Mouse (Mus musculus) limb, embryonic 15.5 days (tissue): ENCODE measurements around the gene Rfx8. TPM values are rescaled to one million over a fixed set of nuclear protein-coding genes. Genes with fewer than 3 reads are reported as not detected.

Source experiments
- ATAC-seq: fragments of 200-750 bp; cut with Nextera tagmentation; 2 replicates; pipeline ENCODE4 v1.8.0; 2017; ENCODE audit warnings: low read depth, moderate TSS enrichment; ENCODE audit not compliant: insufficient number of reproducible peaks, low FRiP score, low TSS enrichment
- H3K27ac ChIP-seq: fragments of 300-500 bp; sonication (generic); 2 replicates; pipeline ENCODE4 v1.5.1; 2015; ENCODE audit warnings: moderate library complexity, mild to moderate bottlenecking, inconsistent platforms
- H3K27me3 ChIP-seq: fragments of 300-500 bp; sonication (generic); 2 replicates; pipeline ENCODE4 v1.6.1; 2015; ENCODE audit warnings: inconsistent platforms
- H3K36me3 ChIP-seq: fragments of 300-500 bp; sonication (generic); 2 replicates; pipeline ENCODE4 v1.6.1; 2015; ENCODE audit warnings: inconsistent platforms
- H3K4me1 ChIP-seq: fragments of 300-500 bp; sonication (generic); 2 replicates; pipeline ENCODE4 v1.6.1; 2015; ENCODE audit warnings: inconsistent platforms
- H3K4me2 ChIP-seq: fragments of 300-500 bp; sonication (generic); 2 replicates; pipeline ENCODE4 v1.6.1; 2015; ENCODE audit warnings: mild to moderate bottlenecking, inconsistent platforms
- H3K4me3 ChIP-seq: fragments of 300-500 bp; sonication (generic); 2 replicates; pipeline ENCODE4 v1.5.1; 2015; ENCODE audit warnings: mild to moderate bottlenecking, inconsistent platforms
- H3K9ac ChIP-seq: fragments of 300-500 bp; sonication (generic); 2 replicates; pipeline ENCODE4 v1.6.1; 2015; ENCODE audit warnings: inconsistent platforms
- H3K9me3 ChIP-seq: fragments of 300-500 bp; sonication (generic); 2 replicates; pipeline ENCODE4 v1.6.1; 2016; ENCODE audit warnings: inconsistent platforms
- WGBS: fragments of 180-500 bp; shearing (Covaris S2); methylation state at CpG from one replicate; pipeline ENCODE4 v1.1.7; 2015; 5-methylcytosine and 5-hydroxymethylcytosine counted together
- polyA plus RNA-seq: library from polyadenylated mRNA; unstranded; fragments of >200 nt; fragmentation: Nextera tagmentation; extraction: Ambion mirVana; gene quantifications from 2 replicates; pipeline ENCODE4 v1.2.1, GENCODE M21; 2015

Rfx8 gene
- polyA plus RNA-seq, 1 experiment from 2014 or later, result 0.73 TPM

DNA sequence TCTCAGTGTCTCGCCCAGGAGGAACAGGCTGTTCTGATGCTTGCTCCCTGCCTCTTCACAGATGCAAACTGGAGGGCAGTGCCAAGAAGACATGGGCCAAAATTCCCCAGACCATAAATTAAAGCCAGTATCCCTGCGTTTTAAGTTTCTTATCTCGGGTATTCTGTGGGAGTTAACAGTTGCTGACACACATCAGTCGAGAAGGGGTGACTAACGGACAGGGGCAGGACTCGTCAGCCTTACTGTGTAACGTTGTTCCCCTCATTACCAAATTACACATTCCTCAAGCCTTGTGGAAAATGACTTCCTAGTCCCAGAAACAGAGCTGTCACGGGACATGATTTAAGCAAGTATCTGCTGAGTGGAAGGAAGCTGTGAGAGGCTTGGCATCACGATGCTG is 33.5 kb downstream of the Rfx8 start:
- H3K4me3 ChIP-seq, result no peak overlapping the region
- WGBS, result 45% methylated on average over 9 of the region's 9 CpGs
- H3K9me3 ChIP-seq, result no peaks in the 10 kb centered on the region
- no peak for ATAC-seq
- H3K4me1 ChIP-seq, result peaks cover 7% of the 10 kb centered on the region; the same call in 1 of the 2 replicates
- no peak overlapping the region for H3K4me2 ChIP-seq
- no peak overlapping the region for H3K27ac ChIP-seq
- H3K36me3 ChIP-seq, result no peaks in the 10 kb centered on the region
- H3K27me3 ChIP-seq, result no peaks in the 10 kb centered on the region
- H3K9ac ChIP-seq, result no peak overlapping the region

DNA sequence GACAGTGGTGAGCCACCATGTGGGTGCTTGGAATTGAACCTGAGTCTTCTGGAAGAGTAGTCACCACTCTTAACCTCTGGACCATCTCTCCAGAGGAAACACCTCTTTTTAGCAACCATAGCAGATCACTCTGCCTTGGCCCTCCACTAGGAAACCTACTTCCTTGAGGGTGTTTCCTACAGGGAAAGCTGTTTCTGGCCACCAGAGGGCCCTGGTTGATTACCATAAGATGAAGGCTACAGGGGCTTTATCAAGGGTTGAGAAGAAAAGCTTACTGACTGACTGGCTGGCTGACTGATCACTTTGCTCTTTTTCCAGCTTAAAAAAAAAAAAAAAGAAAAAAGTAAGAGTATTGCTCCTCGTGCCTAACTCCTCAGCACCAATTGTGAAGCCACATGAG is 35.0 kb downstream of the Rfx8 start:
- no peak overlapping the region for H3K4me3 ChIP-seq
- no peak overlapping the region for H3K9ac ChIP-seq
- 3% methylated on average over 1 of the region's 1 CpGs for WGBS
- ATAC-seq, result no peak
- H3K4me2 ChIP-seq, result no peak overlapping the region
- H3K36me3 ChIP-seq, result no peaks in the 10 kb centered on the region
- H3K27ac ChIP-seq, result no peak overlapping the region
- H3K27me3 ChIP-seq, result no peaks in the 10 kb centered on the region
- H3K9me3 ChIP-seq, result no peaks in the 10 kb centered on the region
- peaks cover 5% of the 10 kb centered on the region; the same call in 1 of the 2 replicates for H3K4me1 ChIP-seq

DNA sequence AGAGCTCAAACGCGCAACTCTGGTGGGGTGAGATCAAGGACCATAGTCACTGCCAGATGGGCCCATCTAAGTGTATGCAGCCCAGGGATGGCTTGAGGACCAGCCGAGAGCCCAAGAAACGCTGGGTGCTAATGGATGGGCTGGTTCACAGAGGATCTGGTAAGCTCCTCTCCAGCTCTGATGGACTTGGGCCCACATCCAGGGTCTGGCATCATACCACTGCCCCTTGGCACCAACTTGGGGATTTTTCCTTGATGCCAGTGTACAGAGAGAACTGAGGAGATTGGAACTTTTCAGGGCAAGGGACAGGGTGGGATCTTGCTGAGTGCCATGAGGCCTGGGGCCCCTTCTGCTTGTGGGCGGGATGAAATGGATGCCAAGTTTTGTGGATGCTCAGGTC is 39.2 kb downstream of the Rfx8 start:
- no peaks in the 10 kb centered on the region for H3K36me3 ChIP-seq
- ATAC-seq, result no peak
- no peak overlapping the region for H3K27ac ChIP-seq
- WGBS, result 80% methylated on average over 5 of the region's 5 CpGs
- no peaks in the 10 kb centered on the region for H3K27me3 ChIP-seq
- H3K9ac ChIP-seq, result no peak overlapping the region
- H3K4me2 ChIP-seq, result no peak overlapping the region
- H3K4me3 ChIP-seq, result no peak overlapping the region
- no peaks in the 10 kb centered on the region for H3K9me3 ChIP-seq
- peaks cover 3% of the 10 kb centered on the region; the same call in 1 of the 2 replicates for H3K4me1 ChIP-seq

DNA sequence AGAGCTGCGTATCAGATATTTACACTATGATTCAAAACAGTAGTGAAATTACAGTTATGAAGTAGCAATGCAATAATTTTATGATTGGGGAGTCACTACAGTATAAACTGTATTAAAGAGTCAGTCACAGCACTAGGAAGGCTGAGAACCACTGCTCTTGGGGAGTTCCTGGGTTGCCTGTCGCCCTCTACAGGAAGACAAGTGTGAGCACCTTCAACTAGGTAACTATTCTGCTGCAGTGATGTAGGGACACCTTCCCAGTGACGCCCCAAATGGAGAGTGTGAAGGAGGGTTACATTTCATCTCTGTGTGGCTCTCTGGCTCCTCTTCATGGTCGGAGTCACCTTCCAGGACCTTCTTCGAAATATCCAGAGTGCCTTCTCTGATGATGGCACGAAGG is 40.3 kb downstream of the Rfx8 start:
- Histone ChIP-seq H3K4me2 (no peak overlapping the region), H3K36me3 (no peaks in the 10 kb centered on the region), H3K4me1 (no peaks in the 10 kb centered on the region; the same call in 1 of the 2 replicates), H3K4me3 (no peak overlapping the region), H3K9ac (no peak overlapping the region), H3K9me3 (no peaks in the 10 kb centered on the region), H3K27me3 (no peaks in the 10 kb centered on the region), H3K27ac (no peak overlapping the region)
- no peak for ATAC-seq
- 74% methylated on average over 6 of the region's 6 CpGs for WGBS

DNA sequence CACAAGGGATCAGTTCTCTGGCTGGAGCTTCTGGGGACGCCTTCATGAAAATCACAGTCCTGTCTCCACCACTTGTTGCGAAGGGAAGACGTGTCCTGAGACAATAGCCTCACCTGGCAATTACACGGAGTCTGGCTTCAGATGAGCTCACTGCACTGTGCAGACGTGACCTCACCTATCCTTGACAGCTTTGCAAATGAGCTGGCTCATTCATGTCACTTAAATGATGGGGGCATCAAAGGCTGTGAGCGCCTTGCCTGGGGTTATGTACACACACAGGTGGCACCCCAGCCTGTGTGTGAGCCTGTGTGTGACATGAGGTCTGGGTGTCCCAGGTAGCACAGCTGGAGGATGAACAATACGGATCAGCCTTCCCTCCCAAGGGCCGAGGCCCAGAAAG is 41.9 kb downstream of the Rfx8 start:
- H3K9ac ChIP-seq, result no peak overlapping the region
- H3K36me3 ChIP-seq, result no peaks in the 10 kb centered on the region
- H3K9me3 ChIP-seq, result no peaks in the 10 kb centered on the region
- H3K27me3 ChIP-seq, result no peaks in the 10 kb centered on the region
- H3K4me1 ChIP-seq, result no peaks in the 10 kb centered on the region
- WGBS, result 62% methylated on average over 8 of the region's 8 CpGs
- no peak overlapping the region for H3K27ac ChIP-seq
- no peak overlapping the region for H3K4me3 ChIP-seq
- no peak for ATAC-seq
- no peak overlapping the region for H3K4me2 ChIP-seq

DNA sequence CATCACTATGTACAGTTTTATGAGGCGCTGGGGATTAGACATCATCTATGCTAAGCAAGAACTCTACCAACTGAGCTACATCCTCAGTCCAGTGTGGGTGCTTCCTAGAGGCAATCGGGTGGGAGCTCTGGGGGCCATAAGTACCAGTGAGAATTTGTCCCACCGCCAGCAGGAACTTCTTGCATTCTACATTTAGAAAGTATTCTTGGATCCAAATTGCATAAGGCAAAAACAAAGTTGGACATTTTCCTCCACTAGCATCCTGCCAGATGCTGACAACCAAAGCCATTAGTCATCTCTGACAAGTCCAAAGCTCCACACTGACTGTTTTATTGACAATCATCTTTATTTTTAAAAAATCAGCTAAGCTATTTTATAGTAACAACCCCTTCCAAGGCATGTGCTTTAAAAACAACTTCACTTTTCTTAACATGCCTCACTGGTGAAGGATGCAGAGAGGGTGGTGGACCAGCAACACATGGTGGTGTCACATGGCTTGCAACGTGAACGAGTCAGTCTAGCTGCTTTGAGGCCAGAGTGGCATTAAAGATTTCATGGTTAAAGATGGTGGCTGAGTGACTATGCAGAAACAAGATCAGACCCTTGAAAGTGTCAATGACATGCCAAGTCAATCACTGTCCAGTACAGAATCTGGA is 44.4 kb downstream of the Rfx8 start:
- no peak overlapping the region for H3K4me3 ChIP-seq
- no peaks in the 10 kb centered on the region for H3K36me3 ChIP-seq
- no peaks in the 10 kb centered on the region for H3K9me3 ChIP-seq
- H3K4me1 ChIP-seq, result no peaks in the 10 kb centered on the region
- no peak overlapping the region for H3K27ac ChIP-seq
- H3K9ac ChIP-seq, result no peak overlapping the region
- 72% methylated on average over 5 of the region's 5 CpGs for WGBS
- no peak for ATAC-seq
- no peaks in the 10 kb centered on the region for H3K27me3 ChIP-seq
- no peak overlapping the region for H3K4me2 ChIP-seq

DNA sequence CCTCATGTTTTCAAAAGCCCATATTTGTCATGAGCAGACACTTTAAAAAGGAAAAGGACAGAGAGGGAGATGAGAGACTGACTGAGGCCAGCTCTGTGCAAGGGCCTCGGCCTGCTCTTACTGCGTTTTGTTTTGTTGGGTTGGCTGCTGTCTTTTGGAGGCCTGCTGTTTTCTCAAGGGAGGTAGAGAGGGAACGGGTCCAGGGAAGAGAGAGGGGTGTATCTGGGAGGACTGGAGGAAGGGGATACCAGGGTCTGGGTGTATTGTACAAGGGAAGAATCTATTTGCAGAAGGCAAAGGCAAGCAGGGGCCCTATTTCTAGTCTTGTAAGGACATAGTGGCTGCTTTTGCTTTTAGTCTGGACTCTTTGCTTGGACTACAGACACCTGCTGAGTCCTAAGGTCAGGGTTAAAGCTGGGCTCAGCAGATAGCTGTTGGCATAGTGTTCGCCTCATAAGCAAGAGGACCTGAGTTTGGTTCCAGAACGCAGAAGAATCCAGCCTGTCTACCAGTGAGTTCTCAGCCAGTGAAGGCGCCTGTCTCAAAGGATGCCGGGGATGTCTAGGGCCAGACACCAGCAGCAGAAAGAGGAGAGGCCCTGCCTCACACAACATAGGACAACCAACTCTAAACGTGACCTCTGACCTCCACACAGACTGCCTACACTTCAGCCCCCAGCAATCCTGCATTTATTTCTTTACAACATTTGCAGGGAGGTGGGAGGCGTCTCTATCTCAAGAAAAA is 48.3 kb downstream of the Rfx8 start:
- Histone ChIP-seq H3K4me1 (no peaks in the 10 kb centered on the region), H3K36me3 (no peaks in the 10 kb centered on the region), H3K9me3 (no peaks in the 10 kb centered on the region), H3K9ac (no peak overlapping the region), H3K27ac (no peak overlapping the region), H3K27me3 (no peaks in the 10 kb centered on the region), H3K4me2 (no peak overlapping the region), H3K4me3 (no peak overlapping the region)
- ATAC-seq, result no peak
- WGBS, result 85% methylated on average over 9 of the region's 9 CpGs

DNA sequence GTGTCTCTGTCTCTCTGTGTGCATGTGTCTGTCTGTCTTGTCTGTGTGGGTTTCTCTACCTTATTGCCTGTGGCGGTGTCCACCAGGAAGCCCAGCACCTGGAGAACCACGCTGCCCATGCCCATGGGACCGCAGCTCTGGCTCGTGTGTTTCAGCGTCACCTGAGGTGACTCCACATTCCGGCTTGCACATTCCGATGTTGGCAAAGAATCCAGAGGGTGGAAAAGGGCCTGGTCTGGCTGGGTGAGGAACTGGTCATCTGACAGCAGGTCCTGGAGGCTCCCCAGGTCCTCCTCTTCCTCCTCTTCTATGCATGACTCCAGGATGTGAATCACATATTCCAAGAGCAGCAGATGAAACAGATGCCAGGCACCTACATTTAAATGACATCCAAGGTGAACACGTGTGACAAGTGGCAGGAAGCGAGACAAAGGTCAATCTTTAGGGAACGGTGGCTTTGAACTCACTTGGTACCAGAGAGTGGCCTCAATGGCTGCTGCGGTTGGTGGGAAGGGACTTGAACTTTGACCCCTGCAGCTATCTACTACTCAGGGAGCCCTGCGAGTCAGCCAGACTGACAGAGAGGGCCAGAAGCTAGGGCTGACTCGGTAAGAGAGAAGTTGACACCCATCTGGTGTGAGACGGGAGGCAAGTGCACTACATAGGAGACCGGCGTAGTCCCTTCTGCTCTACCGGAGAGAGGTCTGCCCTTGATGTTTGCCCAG is 50.4 kb downstream of the Rfx8 start:
- no peaks in the 10 kb centered on the region for H3K9me3 ChIP-seq
- no peaks in the 10 kb centered on the region for H3K36me3 ChIP-seq
- no peak for ATAC-seq
- no peaks in the 10 kb centered on the region for H3K27me3 ChIP-seq
- H3K27ac ChIP-seq, result no peak overlapping the region
- no peak overlapping the region for H3K4me3 ChIP-seq
- no peak overlapping the region for H3K9ac ChIP-seq
- 85% methylated on average over 17 of the region's 17 CpGs for WGBS
- no peak overlapping the region for H3K4me2 ChIP-seq
- H3K4me1 ChIP-seq, result no peaks in the 10 kb centered on the region

DNA sequence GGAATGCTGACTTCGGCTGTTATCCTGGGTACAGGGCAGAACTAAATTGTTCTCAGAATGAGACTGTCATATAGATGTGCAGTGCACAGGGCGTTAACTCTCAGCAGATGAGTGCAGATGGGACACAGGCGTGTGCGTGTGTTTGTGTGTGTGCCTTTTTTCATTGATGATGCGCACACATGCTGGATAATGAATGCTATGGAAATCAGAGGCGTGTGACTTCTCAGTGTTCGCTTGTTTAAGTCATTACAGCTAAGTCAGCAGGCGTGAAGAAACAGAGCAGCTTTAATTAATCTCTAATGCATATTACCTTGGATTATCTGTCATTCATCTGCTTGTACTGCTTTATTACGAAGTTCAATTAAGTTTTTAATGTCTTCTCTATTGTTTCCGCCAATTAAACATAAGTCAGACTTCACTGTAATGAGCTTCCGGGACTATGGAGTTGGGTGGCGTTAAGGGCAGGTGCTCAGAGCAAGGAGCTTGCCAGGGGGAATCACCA is 54.0 kb downstream of the Rfx8 start:
- Histone ChIP-seq H3K4me3 (no peak overlapping the region), H3K9me3 (no peaks in the 10 kb centered on the region), H3K36me3 (no peaks in the 10 kb centered on the region), H3K4me2 (no peak overlapping the region), H3K4me1 (no peaks in the 10 kb centered on the region), H3K27ac (no peak overlapping the region), H3K27me3 (no peaks in the 10 kb centered on the region), H3K9ac (no peak overlapping the region)
- ATAC-seq, result no peak
- 80% methylated on average over 12 of the region's 12 CpGs for WGBS

DNA sequence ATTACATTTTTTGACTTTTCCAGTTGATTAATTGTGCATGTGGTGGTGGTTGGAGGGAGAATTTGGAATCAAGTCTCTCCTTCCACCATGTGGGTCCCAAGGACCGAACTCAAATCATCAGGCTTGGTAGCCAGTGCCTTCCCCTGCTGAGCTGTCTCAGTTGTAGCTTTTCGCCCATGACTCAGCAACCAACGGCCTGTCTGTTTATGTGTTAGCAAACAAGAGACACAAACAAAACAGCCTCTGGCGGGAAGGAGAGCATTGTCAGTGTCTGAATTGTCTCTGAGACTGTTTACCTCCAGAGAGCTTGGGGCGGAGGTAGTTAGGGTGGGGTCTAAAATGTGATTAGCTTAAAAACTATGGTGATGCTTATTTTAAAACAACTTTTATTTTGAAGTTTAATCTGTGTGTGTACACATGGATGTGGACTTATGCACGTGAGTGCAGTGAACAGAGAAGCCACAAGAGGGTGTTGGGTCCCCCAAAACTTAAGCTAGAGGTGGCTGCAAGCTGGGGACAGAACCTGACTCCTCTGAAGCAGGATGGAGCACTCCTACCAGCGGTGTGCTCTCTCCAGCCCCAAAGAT is 56.7 kb downstream of the Rfx8 start:
- no peaks in the 10 kb centered on the region for H3K9me3 ChIP-seq
- no peak overlapping the region for H3K9ac ChIP-seq
- H3K27me3 ChIP-seq, result no peaks in the 10 kb centered on the region
- no peak for ATAC-seq
- H3K4me2 ChIP-seq, result no peak overlapping the region
- no peaks in the 10 kb centered on the region for H3K4me1 ChIP-seq
- no peaks in the 10 kb centered on the region for H3K36me3 ChIP-seq
- H3K27ac ChIP-seq, result no peak overlapping the region
- WGBS, result 85% methylated on average over 7 of the region's 7 CpGs
- no peak overlapping the region for H3K4me3 ChIP-seq

DNA sequence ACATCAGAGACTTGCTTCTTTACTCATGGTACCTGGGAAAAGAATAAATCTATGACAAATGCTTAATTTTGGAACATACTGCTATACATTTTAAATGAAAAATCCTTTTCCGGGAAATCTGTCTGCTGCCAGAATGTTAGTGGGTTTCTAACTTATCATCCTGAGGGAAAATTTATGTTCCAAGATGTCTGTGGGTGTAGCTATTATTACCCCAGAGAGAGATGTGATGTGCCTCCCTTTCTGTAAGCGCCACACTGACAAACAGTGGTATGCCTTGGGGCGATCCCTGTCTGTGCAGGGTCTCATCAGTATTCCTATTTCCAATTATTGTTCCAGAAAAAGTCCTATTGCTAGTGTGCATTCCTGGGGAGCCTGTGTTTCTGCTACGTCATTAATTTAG is 57.7 kb downstream of the Rfx8 start:
- no peaks in the 10 kb centered on the region for H3K9me3 ChIP-seq
- no peaks in the 10 kb centered on the region for H3K36me3 ChIP-seq
- no peak overlapping the region for H3K27ac ChIP-seq
- H3K4me1 ChIP-seq, result no peaks in the 10 kb centered on the region
- no peak overlapping the region for H3K4me2 ChIP-seq
- H3K27me3 ChIP-seq, result no peaks in the 10 kb centered on the region
- no peak for ATAC-seq
- 71% methylated on average over 4 of the region's 4 CpGs for WGBS
- H3K9ac ChIP-seq, result no peak overlapping the region
- no peak overlapping the region for H3K4me3 ChIP-seq
